ENCODE assay signal across 18 mouse cellular contexts in genomic region chr11:5164310-5164709, GRCm38 (mm10). TPM values are rescaled to one million over a fixed set of nuclear protein-coding genes. Genes with fewer than 3 reads are reported as not detected.
A peak's percentile ranks its signal among the peaks of the same experiment; 100 is the strongest.
DNase-seq lines count a peak whose midpoint lies in the region; ATAC-seq and TF ChIP-seq lines count a peak whose summit lies in the region.
"Had no signal": no experiment of that assay in that cellular context is flagged by ENCODE, and none has a peak within 500 bp of the region (broad histone marks: within the 10 kb centered on the region; RNA-seq: fewer than 3 reads in every experiment).

No protein-coding gene starts in this region.

- no peak for TF ChIP-seq EP300 in stomach, postnatal 0 days (optimal IDR thresholded peaks at IDR 0.05)

- no peak overlapping the region for H3K4me3 ChIP-seq in heart, embryonic 13.5 days
- H3K4me3 ChIP-seq in stomach, embryonic 16.5 days (replicated peaks; ENCODE audit: low read length), result no peak overlapping the region
- H3K4me3 ChIP-seq in stomach, postnatal 0 days (ENCODE audit: low read depth, low read length), result no peak overlapping the region
- H3K4me3 ChIP-seq in embryonic facial prominence, embryonic 11.5 days (ENCODE audit: low read depth, low read length), result no peak overlapping the region
- no peak overlapping the region for H3K4me3 ChIP-seq in forebrain, embryonic 16.5 days (replicated peaks; ENCODE audit: low read length)
- H3K4me3 ChIP-seq: hindbrain, embryonic 15.5 days; limb, embryonic 15.5 days had no signal

- WGBS in heart, embryonic 13.5 days, result 35% methylated on average over 8 of the region's 8 CpGs
- WGBS in stomach, embryonic 16.5 days, result 41% methylated on average over 8 of the region's 8 CpGs
- WGBS in stomach, postnatal 0 days, result 46% methylated on average over 8 of the region's 8 CpGs
- 17% methylated on average over 8 of the region's 8 CpGs for WGBS in embryonic facial prominence, embryonic 11.5 days
- WGBS in forebrain, embryonic 16.5 days, result 23% methylated on average over 8 of the region's 8 CpGs

- peak overlapping the region; percentile 93 for H3K27ac ChIP-seq in heart, embryonic 13.5 days (replicated peaks)
- H3K27ac ChIP-seq in stomach, embryonic 16.5 days (ENCODE audit: low read length), result peak overlapping the region; percentile 8; the same call in 1 of the 2 replicates
- no peak overlapping the region for H3K27ac ChIP-seq in stomach, postnatal 0 days (replicated peaks)
- no peak overlapping the region; the same call in 1 of the 2 replicates for H3K27ac ChIP-seq in embryonic facial prominence, embryonic 11.5 days (replicated peaks; ENCODE audit: low read depth, low read length)
- peak overlapping the region; percentile 27; the same call in 1 of the 2 replicates for H3K27ac ChIP-seq in forebrain, embryonic 16.5 days (ENCODE audit: low read length)
- H3K27ac ChIP-seq: hindbrain, embryonic 15.5 days had no signal

- H3K9ac ChIP-seq in heart, embryonic 13.5 days, result peak overlapping the region; percentile 44; the same call in 1 of the 2 replicates
- H3K9ac ChIP-seq in stomach, embryonic 16.5 days (ENCODE audit: low read length), result no peak overlapping the region
- H3K9ac ChIP-seq in stomach, postnatal 0 days (ENCODE audit: low read length), result no peak overlapping the region
- peak overlapping the region; percentile 34 for H3K9ac ChIP-seq in embryonic facial prominence, embryonic 11.5 days (replicated peaks; ENCODE audit: low read length)
- H3K9ac ChIP-seq in forebrain, embryonic 16.5 days (replicated peaks; ENCODE audit: low read depth, low read length), result no peak overlapping the region
- H3K9ac ChIP-seq: hindbrain, embryonic 15.5 days; limb, embryonic 15.5 days; liver, postnatal 0 days had no signal

- H3K9me3 ChIP-seq in heart, embryonic 13.5 days, result no peaks in the 10 kb centered on the region
- H3K9me3 ChIP-seq in stomach, embryonic 16.5 days (replicated peaks; ENCODE audit: control insufficient read depth, low read length), result peaks cover 4% of the 10 kb centered on the region
- H3K9me3 ChIP-seq in stomach, postnatal 0 days (ENCODE audit: control insufficient read depth, low read length), result no peaks in the 10 kb centered on the region
- no peaks in the 10 kb centered on the region for H3K9me3 ChIP-seq in embryonic facial prominence, embryonic 11.5 days (replicated peaks; ENCODE audit: control insufficient read depth, low read length)
- H3K9me3 ChIP-seq in forebrain, embryonic 16.5 days (ENCODE audit: control insufficient read depth, low read length), result no peaks in the 10 kb centered on the region
- H3K9me3 ChIP-seq: hindbrain, embryonic 15.5 days; limb, embryonic 15.5 days had no signal

- ATAC-seq in heart, embryonic 13.5 days (ENCODE audit: extremely low read depth, insufficient number of reproducible peaks, low FRiP score, low TSS enrichment), result no peak
- no peak for ATAC-seq in stomach, embryonic 16.5 days (ENCODE audit: insufficient read depth, low FRiP score)
- ATAC-seq in stomach, postnatal 0 days (ENCODE audit: low FRiP score, low TSS enrichment), result no peak
- ATAC-seq in embryonic facial prominence, embryonic 11.5 days (replicated peaks; ENCODE audit: insufficient number of reproducible peaks, low FRiP score, low TSS enrichment, low read depth), result no peak
- ATAC-seq in forebrain, embryonic 16.5 days, result no peak
- no peak for ATAC-seq in cerebellum, adult (ENCODE audit: insufficient number of reproducible peaks, low FRiP score, low TSS enrichment)
- ATAC-seq: liver, postnatal 0 days; Patski had no signal

- DNase-seq in heart, postnatal 36 days, result no peak
- DNase-seq in stomach, postnatal 0 days (ENCODE audit: low spot score), result no peak
- DNase-seq in embryonic facial prominence, embryonic 11.5 days (ENCODE audit: low spot score), result no peak
- DNase-seq in left cerebral cortex, postnatal 25 days (ENCODE audit: low spot score in 2 of 2), result no peak
- DNase-seq: embryo, embryonic 11 days; kidney, adult 11 months; kidney, postnatal 10 days; liver, postnatal 0 days; lung, postnatal 36 days; retina, postnatal 1 day; thymus, adult 18-20 months had no signal

- H3K4me2 ChIP-seq in heart, embryonic 13.5 days, result no peak overlapping the region
- H3K4me2 ChIP-seq in stomach, embryonic 16.5 days (ENCODE audit: low read depth, low read length), result no peak overlapping the region
- H3K4me2 ChIP-seq in stomach, postnatal 0 days (replicated peaks; ENCODE audit: low read depth), result no peak overlapping the region
- H3K4me2 ChIP-seq in embryonic facial prominence, embryonic 11.5 days (ENCODE audit: low read depth, low read length), result no peak overlapping the region
- H3K4me2 ChIP-seq in forebrain, embryonic 16.5 days (ENCODE audit: low read length), result no peak overlapping the region
- H3K4me2 ChIP-seq: hindbrain, embryonic 15.5 days; limb, embryonic 15.5 days had no signal

- H3K27me3 ChIP-seq in heart, embryonic 13.5 days (replicated peaks), result no peaks in the 10 kb centered on the region; the same call in 1 of the 2 replicates
- no peaks in the 10 kb centered on the region for H3K27me3 ChIP-seq in stomach, embryonic 16.5 days (ENCODE audit: control insufficient read depth, insufficient read depth, low read length)
- H3K27me3 ChIP-seq in stomach, postnatal 0 days (ENCODE audit: control insufficient read depth, insufficient read depth, low read length), result no peaks in the 10 kb centered on the region
- no peaks in the 10 kb centered on the region for H3K27me3 ChIP-seq in embryonic facial prominence, embryonic 11.5 days (ENCODE audit: control insufficient read depth, insufficient read depth, low read length)
- no peaks in the 10 kb centered on the region for H3K27me3 ChIP-seq in forebrain, embryonic 16.5 days (replicated peaks; ENCODE audit: control insufficient read depth, insufficient read depth, low read length)
- H3K27me3 ChIP-seq: hindbrain, embryonic 15.5 days; limb, embryonic 15.5 days had no signal

- intact Hi-C loops in heart, postnatal 36 days (cut with DNase I), result no loop called here
- intact Hi-C loops in left cerebral cortex, postnatal 25 days (cut with DNase I), result loop anchor here (2.0 kb wide), 1 partner anchor 80 kb away; no protein-coding TSS in a partner anchor

- H3K36me3 ChIP-seq in heart, embryonic 13.5 days, result no peaks in the 10 kb centered on the region
- no peaks in the 10 kb centered on the region for H3K36me3 ChIP-seq in stomach, embryonic 16.5 days (ENCODE audit: control insufficient read depth, insufficient read depth, low read length)
- no peaks in the 10 kb centered on the region for H3K36me3 ChIP-seq in stomach, postnatal 0 days (ENCODE audit: control insufficient read depth, insufficient read depth, low read length)
- no peaks in the 10 kb centered on the region for H3K36me3 ChIP-seq in embryonic facial prominence, embryonic 11.5 days (replicated peaks; ENCODE audit: control insufficient read depth, insufficient read depth, low read depth, low read length)
- H3K36me3 ChIP-seq in forebrain, embryonic 16.5 days (ENCODE audit: control insufficient read depth, insufficient read depth), result no peaks in the 10 kb centered on the region
- H3K36me3 ChIP-seq: hindbrain, embryonic 15.5 days; limb, embryonic 15.5 days had no signal

- no peak for TF ChIP-seq CTCF in stomach, postnatal 0 days (IDR thresholded peaks at IDR 0.05; ENCODE audit: low read depth)

- peaks cover 46% of the 10 kb centered on the region for H3K4me1 ChIP-seq in heart, embryonic 13.5 days
- peaks cover 11% of the 10 kb centered on the region for H3K4me1 ChIP-seq in stomach, embryonic 16.5 days (ENCODE audit: control insufficient read depth, insufficient read depth, low read length)
- no peaks in the 10 kb centered on the region for H3K4me1 ChIP-seq in stomach, postnatal 0 days (replicated peaks; ENCODE audit: control insufficient read depth, insufficient read depth)
- peaks cover 3% of the 10 kb centered on the region; the same call in 1 of the 2 replicates for H3K4me1 ChIP-seq in embryonic facial prominence, embryonic 11.5 days (ENCODE audit: control insufficient read depth, insufficient read depth, low read length)
- H3K4me1 ChIP-seq in forebrain, embryonic 16.5 days (replicated peaks; ENCODE audit: control insufficient read depth, insufficient read depth, low read length), result peaks cover 39% of the 10 kb centered on the region

RNA-seq across cellular contexts. Expression of gene Emid1, which starts 12.3 kb away (rescaled TPM):
- 8.6 and 9.3 TPM in 2 replicates for polyA plus RNA-seq in heart, embryonic 13.5 days (2015; fragmentation: Nextera tagmentation; extraction: Ambion mirVana)
- 1 to 10 TPM; 2.1 to 3.8 TPM for total RNA-seq in heart, postnatal 36 days (2021)
- polyA plus RNA-seq in stomach, embryonic 16.5 days (2015; fragmentation: Nextera tagmentation; extraction: Ambion mirVana), result 59.1 and 60.4 TPM in 2 replicates
- polyA plus RNA-seq in stomach, postnatal 0 days (2015; fragmentation: Nextera tagmentation; extraction: Ambion mirVana), result 48.7 and 51.3 TPM in 2 replicates
- 7.8 and 11.9 TPM in 2 replicates for polyA plus RNA-seq in embryonic facial prominence, embryonic 11.5 days (2014; fragmentation: Nextera tagmentation; extraction: Ambion mirVana)
- polyA plus RNA-seq in forebrain, embryonic 16.5 days (2015; fragmentation: Nextera tagmentation; extraction: Ambion mirVana), result 22.4 and 27.3 TPM in 2 replicates
- total RNA-seq in left cerebral cortex, postnatal 25 days (2021), result 10 to 100 TPM in 1 of 2 experiments, 1 to 10 TPM in 1; 9.7 to 11.8 TPM
- polyA plus RNA-seq: Patski had no signal

Comparison
In these comparisons a context has a peak if more than half of its experiments do, and no peak if none do; other contexts are left out.
1. H3K27ac ChIP-seq: peak in heart, embryonic 13.5 days (single experiment), stomach, embryonic 16.5 days (single experiment) and forebrain, embryonic 16.5 days (single experiment); none in stomach, postnatal 0 days (single experiment) and embryonic facial prominence, embryonic 11.5 days (single experiment).
2. H3K9ac ChIP-seq: peak in heart, embryonic 13.5 days (single experiment) and embryonic facial prominence, embryonic 11.5 days (single experiment); none in stomach, embryonic 16.5 days (single experiment), stomach, postnatal 0 days (single experiment) and forebrain, embryonic 16.5 days (single experiment).